Mouse (Mus musculus): ENCODE data around the gene Sertad1. TPM values are rescaled to one million over a fixed set of nuclear protein-coding genes. Genes with fewer than 3 reads are reported as not detected.
A peak's percentile ranks its signal among the peaks of the same experiment; 100 is the strongest.

The Sertad1 gene
- polyA plus RNA-seq, 1 experiment from 2014 or later = 38.8 TPM

DNA sequence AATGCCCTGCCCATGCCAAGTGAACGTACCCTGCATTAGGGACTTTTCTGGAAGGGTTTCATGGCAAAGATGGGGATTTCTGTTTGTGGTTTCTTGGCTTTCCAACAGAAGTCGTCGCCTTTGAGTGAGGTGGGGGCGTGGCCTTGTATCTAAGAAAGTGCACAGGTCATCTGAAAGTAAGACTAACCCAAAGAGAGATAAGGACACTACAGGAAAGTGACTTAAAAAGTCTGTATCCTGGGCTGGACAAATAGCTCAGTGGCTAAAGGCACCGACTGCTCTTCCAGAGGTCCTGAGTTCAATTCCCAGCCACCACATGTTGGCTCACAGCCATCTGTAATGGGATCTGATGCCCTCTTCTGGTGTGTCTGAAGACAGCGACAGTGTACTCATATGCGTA lies 8.1 kb upstream of the Sertad1 start:
- Histone ChIP-seq H3K9me3 (replicated peaks; ENCODE audit: control insufficient read depth, low read length) (no peaks in the 10 kb centered on the region), H3K4me3 (ENCODE audit: low read depth, low read length) (no peak overlapping the region), H3K4me1 (ENCODE audit: control insufficient read depth, insufficient read depth, low read length) (peaks cover 18% of the 10 kb centered on the region; the same call in 1 of the 2 replicates), H3K36me3 (ENCODE audit: control insufficient read depth, insufficient read depth, low read length) (peaks cover 4% of the 10 kb centered on the region; the same call in 1 of the 2 replicates), H3K9ac (ENCODE audit: low read depth, low read length) (no peak overlapping the region), H3K4me2 (no peak overlapping the region), H3K27me3 (ENCODE audit: control insufficient read depth, insufficient read depth, low read length) (no peaks in the 10 kb centered on the region), H3K27ac (ENCODE audit: low read depth, low read length) (no peak overlapping the region)
- ATAC-seq (replicated peaks; ENCODE audit: insufficient number of reproducible peaks, low FRiP score, low TSS enrichment) = no peak
- WGBS (ENCODE audit: insufficient replicate concordance) = 76% methylated on average over 7 of the region's 7 CpGs

DNA sequence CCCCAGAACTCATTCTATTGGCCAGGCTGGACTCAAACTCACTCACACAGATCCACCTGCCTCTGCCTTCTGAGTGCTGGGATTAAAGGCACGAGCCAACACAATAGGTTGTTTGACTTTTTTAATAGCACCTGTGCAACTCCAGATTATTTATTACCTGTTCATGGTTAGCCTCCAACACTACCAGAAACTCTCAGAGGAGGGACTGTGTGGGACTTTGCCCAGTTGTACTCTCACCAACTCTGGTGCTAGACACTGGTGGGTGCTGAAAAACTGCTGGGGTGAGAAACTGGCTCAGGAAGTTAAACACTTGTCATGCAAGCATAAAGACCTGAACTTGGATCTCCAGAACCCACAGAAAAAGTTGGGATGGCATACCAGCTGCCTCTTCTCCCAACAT lies 7.0 kb upstream of the Sertad1 start:
- no peak overlapping the region for H3K4me3 ChIP-seq (ENCODE audit: low read depth, low read length)
- peaks cover 4% of the 10 kb centered on the region; the same call in 1 of the 2 replicates for H3K36me3 ChIP-seq (ENCODE audit: control insufficient read depth, insufficient read depth, low read length)
- peaks cover 18% of the 10 kb centered on the region; the same call in 1 of the 2 replicates for H3K4me1 ChIP-seq (ENCODE audit: control insufficient read depth, insufficient read depth, low read length)
- H3K9ac ChIP-seq (ENCODE audit: low read depth, low read length) = no peak overlapping the region
- WGBS (ENCODE audit: insufficient replicate concordance) = 83% methylated on average over 1 of the region's 1 CpGs
- no peak for ATAC-seq (replicated peaks; ENCODE audit: insufficient number of reproducible peaks, low FRiP score, low TSS enrichment)
- no peak overlapping the region for H3K27ac ChIP-seq (ENCODE audit: low read depth, low read length)
- H3K27me3 ChIP-seq (ENCODE audit: control insufficient read depth, insufficient read depth, low read length) = no peaks in the 10 kb centered on the region
- H3K9me3 ChIP-seq (replicated peaks; ENCODE audit: control insufficient read depth, low read length) = no peaks in the 10 kb centered on the region
- no peak overlapping the region for H3K4me2 ChIP-seq

DNA sequence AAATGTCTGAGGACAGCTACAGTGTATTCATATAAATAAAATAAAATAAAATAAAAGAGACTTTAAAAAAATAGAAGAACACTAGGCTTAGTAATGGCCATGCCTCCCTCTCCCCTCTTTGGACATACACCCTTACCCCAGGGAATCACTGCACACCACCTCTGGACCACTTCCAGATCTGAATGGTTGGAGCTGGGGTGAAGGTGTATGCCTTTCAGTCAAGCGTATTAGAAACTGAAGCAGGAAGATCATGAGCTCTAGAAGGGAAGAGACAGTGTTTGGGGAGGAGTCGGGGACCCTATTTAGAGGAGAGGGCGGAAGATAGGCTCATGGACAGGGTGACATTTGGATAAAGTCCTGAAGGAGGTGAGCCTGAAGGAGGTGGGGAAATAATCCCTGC lies 6.2 kb upstream of the Sertad1 start:
- WGBS (ENCODE audit: insufficient replicate concordance) = 68% methylated on average over 3 of the region's 3 CpGs
- no peak for ATAC-seq (replicated peaks; ENCODE audit: insufficient number of reproducible peaks, low FRiP score, low TSS enrichment)
- Histone ChIP-seq H3K4me3 (ENCODE audit: low read depth, low read length) (no peak overlapping the region), H3K27ac (ENCODE audit: low read depth, low read length) (peak overlapping the region; percentile 86), H3K36me3 (ENCODE audit: control insufficient read depth, insufficient read depth, low read length) (peaks cover 4% of the 10 kb centered on the region; the same call in 1 of the 2 replicates), H3K9ac (ENCODE audit: low read depth, low read length) (no peak overlapping the region), H3K9me3 (replicated peaks; ENCODE audit: control insufficient read depth, low read length) (no peaks in the 10 kb centered on the region), H3K4me2 (peak overlapping the region; percentile 71; the same call in 1 of the 2 replicates), H3K4me1 (ENCODE audit: control insufficient read depth, insufficient read depth, low read length) (peaks cover 12% of the 10 kb centered on the region; the same call in 1 of the 2 replicates), H3K27me3 (ENCODE audit: control insufficient read depth, insufficient read depth, low read length) (no peaks in the 10 kb centered on the region)

DNA sequence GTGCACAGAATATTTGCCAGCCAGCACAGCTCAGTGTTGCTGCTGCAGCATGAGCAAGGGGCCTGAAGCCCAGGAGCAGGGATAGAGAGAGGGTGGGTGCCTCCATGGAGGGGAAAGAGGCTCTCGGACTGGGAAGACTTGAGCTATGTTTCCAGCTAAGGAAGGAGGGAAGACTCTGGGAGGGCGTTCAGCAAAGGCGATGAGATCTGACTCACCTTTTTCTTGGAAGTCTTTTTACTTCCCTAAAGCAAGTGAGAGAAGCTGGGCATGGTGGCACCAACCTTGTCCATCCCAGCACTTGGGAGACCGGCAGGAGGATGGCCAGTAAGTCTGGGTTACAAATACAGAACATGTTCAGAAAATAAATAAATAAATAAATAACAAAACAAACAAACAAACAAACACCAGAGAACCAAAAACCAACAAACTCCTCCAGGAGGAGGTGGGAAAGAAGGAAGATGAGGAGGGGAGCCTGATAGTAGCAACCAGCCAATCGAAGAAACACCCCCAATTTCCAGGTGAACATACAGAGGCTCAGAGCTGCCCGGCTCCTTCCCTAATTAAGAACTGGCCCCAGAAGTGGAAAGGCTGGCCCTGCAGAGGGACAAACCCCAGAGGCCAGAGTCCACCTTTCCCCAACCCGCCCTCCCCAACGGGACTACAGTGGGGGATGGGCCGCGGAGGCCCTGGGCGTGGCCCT lies 5.6 kb upstream of the Sertad1 start:
- peak overlapping the region; percentile 78; the same call in 1 of the 2 replicates for H3K9ac ChIP-seq (ENCODE audit: low read depth, low read length)
- no peaks in the 10 kb centered on the region for H3K27me3 ChIP-seq (ENCODE audit: control insufficient read depth, insufficient read depth, low read length)
- H3K27ac ChIP-seq (ENCODE audit: low read depth, low read length) = peak overlapping the region; percentile 86
- H3K4me1 ChIP-seq (ENCODE audit: control insufficient read depth, insufficient read depth, low read length) = peaks cover 12% of the 10 kb centered on the region
- 9% methylated on average over 11 of the region's 11 CpGs for WGBS (ENCODE audit: insufficient replicate concordance)
- H3K4me3 ChIP-seq (ENCODE audit: low read depth, low read length) = peak overlapping the region; percentile 38
- peak overlapping the region; percentile 71 for H3K4me2 ChIP-seq
- H3K9me3 ChIP-seq (replicated peaks; ENCODE audit: control insufficient read depth, low read length) = no peaks in the 10 kb centered on the region
- H3K36me3 ChIP-seq (ENCODE audit: control insufficient read depth, insufficient read depth, low read length) = peaks cover 4% of the 10 kb centered on the region; the same call in 1 of the 2 replicates
- ATAC-seq (replicated peaks; ENCODE audit: insufficient number of reproducible peaks, low FRiP score, low TSS enrichment) = no peak

DNA sequence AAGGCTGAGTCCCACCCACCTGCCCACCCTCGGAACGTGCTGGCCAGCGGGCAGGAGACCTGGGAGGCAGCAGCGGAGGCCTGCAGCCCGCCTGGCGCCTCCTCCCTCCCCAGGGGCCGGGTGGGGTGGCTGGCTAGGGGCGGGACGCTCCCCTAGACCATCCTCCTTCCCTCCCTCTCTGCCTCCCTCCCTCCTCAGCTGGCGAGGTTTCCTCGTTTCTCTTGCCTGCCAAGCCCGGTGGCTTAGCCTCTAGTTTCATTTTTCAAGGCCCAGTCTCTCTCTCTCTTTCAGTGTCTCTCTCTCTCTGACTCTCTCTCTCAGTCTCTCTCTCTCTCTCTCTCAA lies 5.1 kb upstream of the Sertad1 start:
- WGBS (ENCODE audit: insufficient replicate concordance) = 0% methylated on average over 10 of the region's 12 CpGs
- H3K4me2 ChIP-seq = peak overlapping the region; percentile 71
- H3K36me3 ChIP-seq (ENCODE audit: control insufficient read depth, insufficient read depth, low read length) = peaks cover 1% of the 10 kb centered on the region; the same call in 1 of the 2 replicates
- ATAC-seq (replicated peaks; ENCODE audit: insufficient number of reproducible peaks, low FRiP score, low TSS enrichment) = peak; percentile 96
- H3K9ac ChIP-seq (ENCODE audit: low read depth, low read length) = peak overlapping the region; percentile 78
- no peaks in the 10 kb centered on the region for H3K9me3 ChIP-seq (replicated peaks; ENCODE audit: control insufficient read depth, low read length)
- peak overlapping the region; percentile 86 for H3K27ac ChIP-seq (ENCODE audit: low read depth, low read length)
- H3K4me3 ChIP-seq (ENCODE audit: low read depth, low read length) = peak overlapping the region; percentile 38
- no peaks in the 10 kb centered on the region for H3K27me3 ChIP-seq (ENCODE audit: control insufficient read depth, insufficient read depth, low read length)
- H3K4me1 ChIP-seq (ENCODE audit: control insufficient read depth, insufficient read depth, low read length) = peaks cover 13% of the 10 kb centered on the region

DNA sequence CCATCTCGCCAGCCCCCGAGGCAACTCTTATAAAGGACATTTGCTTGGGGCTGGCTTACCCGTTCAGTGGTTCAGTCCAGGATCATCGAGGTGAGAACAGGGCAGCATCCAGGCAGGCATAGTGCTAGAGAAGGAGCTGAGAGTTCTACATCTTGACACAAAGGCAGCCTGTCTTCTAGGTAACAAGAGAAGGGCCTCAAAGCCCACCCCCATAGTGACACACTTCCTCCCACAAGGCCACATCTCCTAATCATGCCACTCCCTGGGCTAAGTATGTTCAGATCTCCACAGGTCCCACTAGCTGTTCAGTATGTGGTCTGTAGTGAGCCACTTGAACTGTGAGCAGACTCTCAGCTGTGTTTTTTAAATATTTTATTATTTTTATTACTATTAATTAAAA lies 2.9 kb upstream of the Sertad1 start:
- Histone ChIP-seq H3K27ac (ENCODE audit: low read depth, low read length) (no peak overlapping the region), H3K27me3 (ENCODE audit: control insufficient read depth, insufficient read depth, low read length) (no peaks in the 10 kb centered on the region), H3K4me2 (no peak overlapping the region), H3K4me3 (ENCODE audit: low read depth, low read length) (no peak overlapping the region), H3K4me1 (ENCODE audit: control insufficient read depth, insufficient read depth, low read length) (peaks cover 20% of the 10 kb centered on the region), H3K9me3 (replicated peaks; ENCODE audit: control insufficient read depth, low read length) (no peaks in the 10 kb centered on the region), H3K36me3 (ENCODE audit: control insufficient read depth, insufficient read depth, low read length) (no peaks in the 10 kb centered on the region), H3K9ac (ENCODE audit: low read depth, low read length) (no peak overlapping the region)
- ATAC-seq (replicated peaks; ENCODE audit: insufficient number of reproducible peaks, low FRiP score, low TSS enrichment) = no peak
- WGBS (ENCODE audit: insufficient replicate concordance) = 90% methylated on average over 4 of the region's 4 CpGs

DNA sequence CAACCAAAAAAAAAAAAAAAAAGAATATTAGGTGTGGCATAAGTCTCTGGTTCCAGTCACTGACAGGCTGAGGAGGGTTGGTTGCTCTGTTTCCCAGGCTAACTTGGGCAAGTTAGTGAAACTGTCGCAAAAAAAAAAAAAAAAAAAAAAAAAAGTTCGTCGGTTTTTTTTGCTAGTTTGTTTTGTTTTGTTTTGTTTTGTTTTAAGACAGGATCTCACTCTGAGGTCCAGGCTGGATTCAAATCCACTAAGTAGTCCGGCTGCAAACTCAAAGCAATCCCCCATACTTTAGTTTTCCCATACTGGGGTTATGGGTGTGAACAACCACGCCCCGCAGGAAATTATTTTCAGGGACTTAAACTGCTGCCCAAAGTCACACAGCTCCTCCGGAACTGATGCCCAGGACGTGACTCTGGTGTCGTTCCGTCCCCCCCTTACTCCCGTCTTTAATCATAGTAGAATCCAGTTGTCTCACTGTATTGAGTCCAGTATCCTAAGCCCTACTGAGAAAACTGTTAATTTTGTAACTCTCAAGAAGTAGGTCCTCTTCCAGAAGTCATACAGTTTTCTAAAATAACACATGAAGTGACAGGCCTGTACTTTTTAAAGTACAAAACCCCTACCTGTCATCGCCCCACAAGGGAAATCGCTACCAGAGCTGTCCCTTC lies 474 bp upstream of the Sertad1 start:
- Histone ChIP-seq H3K4me2 (peak overlapping the region; percentile 83), H3K36me3 (ENCODE audit: control insufficient read depth, insufficient read depth, low read length) (0 out of 2 replicates have a peak, but pooled peaks cover 5% of the 10 kb centered on the region), H3K4me1 (ENCODE audit: control insufficient read depth, insufficient read depth, low read length) (peaks cover 27% of the 10 kb centered on the region), H3K27ac (ENCODE audit: low read depth, low read length) (peak overlapping the region; percentile 99), H3K4me3 (ENCODE audit: low read depth, low read length) (peak overlapping the region; percentile 87), H3K9me3 (replicated peaks; ENCODE audit: control insufficient read depth, low read length) (no peaks in the 10 kb centered on the region), H3K27me3 (ENCODE audit: control insufficient read depth, insufficient read depth, low read length) (no peaks in the 10 kb centered on the region), H3K9ac (ENCODE audit: low read depth, low read length) (peak overlapping the region; percentile 85)
- no peak for ATAC-seq (replicated peaks; ENCODE audit: insufficient number of reproducible peaks, low FRiP score, low TSS enrichment)
- 6% methylated on average over 13 of the region's 13 CpGs for WGBS (ENCODE audit: insufficient replicate concordance)

DNA sequence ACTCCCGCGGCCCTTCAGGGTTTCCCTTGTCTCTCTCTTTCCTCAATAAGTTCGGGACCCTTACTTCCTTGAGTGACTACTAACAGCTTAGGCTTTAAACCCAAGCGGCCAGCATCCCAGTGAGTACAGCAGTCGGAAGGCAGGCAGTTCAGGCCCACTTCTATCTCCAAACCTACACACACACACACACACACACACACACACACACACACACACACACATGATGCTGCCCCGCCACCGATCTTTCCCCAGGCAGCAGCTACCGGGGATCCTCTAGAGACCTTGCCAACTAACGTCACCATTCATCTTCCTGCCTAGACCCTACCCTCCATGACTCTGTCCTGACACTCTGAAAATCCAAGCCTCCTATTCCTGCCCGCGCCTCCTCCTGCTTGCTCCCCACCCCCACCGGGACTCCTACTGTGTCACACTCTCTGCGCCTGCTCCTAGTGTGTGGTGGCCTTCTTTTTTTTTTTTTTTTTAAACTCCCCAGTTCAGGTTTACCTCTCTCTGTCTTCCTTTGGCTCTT lies 1.1 kb downstream of the Sertad1 start:
- Histone ChIP-seq H3K4me1 (ENCODE audit: control insufficient read depth, insufficient read depth, low read length) (peaks cover 32% of the 10 kb centered on the region), H3K36me3 (ENCODE audit: control insufficient read depth, insufficient read depth, low read length) (0 out of 2 replicates have a peak, but pooled peaks cover 5% of the 10 kb centered on the region), H3K4me3 (ENCODE audit: low read depth, low read length) (peak overlapping the region; percentile 87), H3K4me2 (peak overlapping the region; percentile 83), H3K9me3 (replicated peaks; ENCODE audit: control insufficient read depth, low read length) (no peaks in the 10 kb centered on the region), H3K9ac (ENCODE audit: low read depth, low read length) (peak overlapping the region; percentile 85), H3K27me3 (ENCODE audit: control insufficient read depth, insufficient read depth, low read length) (no peaks in the 10 kb centered on the region), H3K27ac (ENCODE audit: low read depth, low read length) (peak overlapping the region; percentile 99)
- 1% methylated on average over 13 of the region's 13 CpGs for whole genome bisulfite sequencing (ENCODE audit: insufficient replicate concordance)
- ATAC-seq (replicated peaks; ENCODE audit: insufficient number of reproducible peaks, low FRiP score, low TSS enrichment) = no peak

Data from heart, embryonic 11.5 days (tissue).